Mouse (Mus musculus) cortical plate, adult 2 months (tissue): Measurements from ENCODE around the gene 1600014C10Rik.

ENCODE experiments used
- CTCF ChIP-seq: fragments of 200-500 bp; IDR thresholded peaks from 2 replicates; pipeline ENCODE4 v1.5.1; 2011; ENCODE audit warnings: mild to moderate bottlenecking, control low read depth, low read length; ENCODE audit not compliant: insufficient read depth; ENCODE audit errors: extremely low read depth
- POLR2A ChIP-seq: fragments of 200-500 bp; IDR thresholded peaks from 2 replicates; pipeline ENCODE4 v1.6.1; 2011; ENCODE audit warnings: mild to moderate bottlenecking, low read length, control low read depth; ENCODE audit not compliant: insufficient read depth; ENCODE audit errors: extremely low read depth

DNA sequence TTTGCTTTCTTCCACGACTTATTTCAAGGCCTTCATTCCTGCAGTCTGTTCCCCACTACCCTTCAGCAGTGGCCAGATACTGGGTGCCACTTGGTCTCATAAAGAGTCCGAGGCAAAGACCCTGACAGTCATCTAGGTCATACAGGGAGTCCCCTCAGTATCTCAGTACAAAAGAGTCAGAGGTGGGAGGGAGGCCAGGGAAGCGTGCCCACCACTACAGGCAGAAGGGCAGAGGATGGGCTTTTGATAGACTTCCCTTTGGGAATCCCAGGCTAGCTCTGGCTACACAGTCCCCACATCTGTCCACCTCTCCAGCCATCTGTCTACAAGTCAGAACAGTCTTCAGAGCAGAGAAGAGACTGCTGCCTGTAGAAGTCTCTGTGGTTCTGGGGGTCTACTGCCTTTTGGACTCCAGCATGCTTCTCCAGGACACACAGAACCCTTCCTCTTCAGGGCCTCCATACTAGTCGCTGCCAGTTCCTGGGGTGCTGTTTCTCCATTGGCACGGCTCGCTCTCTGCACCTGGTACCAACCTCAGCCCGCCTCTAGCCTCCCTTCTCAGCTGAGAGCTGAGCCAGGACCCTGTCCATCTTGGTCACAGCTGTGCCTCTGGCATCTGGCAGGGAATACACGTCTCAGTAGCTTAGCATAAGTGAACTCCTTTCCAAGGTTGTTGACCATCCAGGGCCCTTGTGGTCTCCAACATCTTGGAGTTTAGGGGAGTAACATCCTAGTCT lies 35.8 kb downstream of the 1600014C10Rik start:
- TF ChIP-seq CTCF (no peak), POLR2A (no peak)
